Mouse (Mus musculus) testis, postnatal 10 days (tissue): Measurements from ENCODE around the gene Degs1.

ENCODE experiments used
- DNase-seq: peaks from one replicate; pipeline ENCODE4 v3.0.0; 2021; ENCODE audit warnings: low spot score

The Degs1 gene

DNA sequence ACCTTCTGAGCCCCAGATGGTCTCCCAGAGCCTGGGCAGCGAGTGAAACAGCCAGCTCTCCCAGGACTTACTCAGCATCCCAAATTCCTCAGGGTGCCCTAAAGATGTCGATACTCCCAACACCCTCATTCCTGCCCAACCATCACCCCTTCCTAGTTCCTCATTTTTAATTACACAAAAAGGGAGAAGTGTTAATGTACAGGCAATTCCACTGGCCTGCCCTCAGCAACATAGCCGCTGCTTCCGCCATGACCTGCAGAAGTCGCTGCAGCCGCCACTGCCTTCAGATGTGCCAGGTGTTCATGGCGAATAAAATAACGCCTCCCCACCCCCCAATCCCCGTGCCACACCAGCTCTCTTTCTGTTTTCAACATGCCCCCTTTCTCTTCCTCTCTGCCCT lies 56.3 kb downstream of the Degs1 start:
- no peak for DNase-seq
